Mouse (Mus musculus) 416B (cell line): ENCODE measurements around the gene Ugt1a5.

Experiments used
- DNase-seq: peaks from one replicate; pipeline ENCODE4 v3.0.0; 2011; ENCODE audit warnings: low read depth

Ugt1a5 gene

GRCm38 (mm10) chr1:88240072-88240471 lies 74.3 kb downstream of the Ugt1a5 start:
- DNase-seq = no peak

DNA sequence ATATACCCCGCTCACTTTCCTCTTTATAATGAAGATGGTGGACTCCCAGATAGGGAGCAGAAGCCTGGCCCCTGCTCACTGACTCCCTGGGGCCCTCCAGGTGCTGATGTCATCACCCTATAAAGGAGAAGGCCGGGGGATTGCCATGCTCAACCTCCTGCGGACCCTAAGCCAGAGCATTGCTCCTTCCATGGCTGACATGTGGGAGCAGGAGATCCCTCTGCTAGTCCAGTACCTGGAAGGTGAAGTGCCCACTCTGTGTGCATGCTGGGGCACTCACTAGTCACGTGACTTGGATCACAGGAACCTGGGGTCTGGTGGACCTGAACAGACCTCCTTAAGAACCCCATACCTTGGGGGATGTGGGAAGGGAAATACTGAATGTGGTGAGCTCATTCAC lies 74.8 kb downstream of the Ugt1a5 start:
- no peak for DNase-seq

- no peak for DNase-seq
Observed at GRCm38 (mm10) chr1:88243861-88244260, 78.0 kb downstream of the Ugt1a5 start.

GRCm38 (mm10) chr1:88245881-88246280 lies 80.1 kb downstream of the Ugt1a5 start:
- no peak for DNase-seq

GRCm38 (mm10) chr1:88246386-88246785 lies 80.6 kb downstream of the Ugt1a5 start:
- no peak for DNase-seq

DNA sequence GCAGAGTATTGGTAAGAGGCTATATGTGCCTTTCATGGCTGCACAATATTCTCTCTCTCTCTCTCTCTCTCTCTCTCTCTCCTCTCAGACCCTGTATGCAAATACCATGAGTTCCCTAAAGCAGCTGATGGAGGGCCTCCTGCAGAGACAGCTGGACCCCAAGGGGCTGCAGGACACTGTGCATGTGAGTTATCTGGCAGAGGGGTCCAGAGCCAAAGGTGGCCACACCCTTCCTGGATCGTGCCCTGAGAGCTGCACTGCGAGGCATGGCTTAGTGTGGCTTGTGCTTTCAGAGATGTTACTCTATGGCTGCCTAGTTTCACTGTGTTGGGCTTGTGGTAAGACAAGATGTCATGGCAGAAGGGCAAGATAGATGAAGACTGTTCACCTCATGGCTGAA lies 81.8 kb downstream of the Ugt1a5 start:
- DNase-seq = no peak

DNA sequence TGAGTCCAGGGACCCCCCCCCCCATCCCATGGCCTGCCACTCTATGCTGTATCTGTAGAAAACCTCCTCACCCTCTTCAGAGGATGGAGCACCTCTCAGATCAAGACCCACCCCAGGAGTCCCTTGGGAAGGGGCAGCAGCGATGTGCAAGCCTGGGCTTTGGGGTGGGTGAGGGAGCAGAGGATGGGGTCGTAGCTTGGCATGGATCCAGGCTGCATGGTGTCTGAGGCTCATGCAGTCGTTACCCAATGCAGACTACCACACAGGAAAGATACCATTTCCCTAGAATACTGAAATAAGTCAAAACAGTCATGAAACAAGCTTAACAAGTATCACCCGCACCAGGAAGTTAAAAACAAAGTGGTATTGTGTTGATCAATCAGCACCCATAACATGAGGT lies 82.8 kb downstream of the Ugt1a5 start:
- DNase-seq = peak; percentile 52

GRCm38 (mm10) chr1:88249596-88249995 lies 83.8 kb downstream of the Ugt1a5 start:
- no peak for DNase-seq

GRCm38 (mm10) chr1:88250023-88250422 lies 84.2 kb downstream of the Ugt1a5 start:
- no peak for DNase-seq

GRCm38 (mm10) chr1:88253106-88253505 lies 87.3 kb downstream of the Ugt1a5 start:
- DNase-seq = no peak

- DNase-seq = no peak
Observed at GRCm38 (mm10) chr1:88253540-88253939, 87.7 kb downstream of the Ugt1a5 start.

DNA sequence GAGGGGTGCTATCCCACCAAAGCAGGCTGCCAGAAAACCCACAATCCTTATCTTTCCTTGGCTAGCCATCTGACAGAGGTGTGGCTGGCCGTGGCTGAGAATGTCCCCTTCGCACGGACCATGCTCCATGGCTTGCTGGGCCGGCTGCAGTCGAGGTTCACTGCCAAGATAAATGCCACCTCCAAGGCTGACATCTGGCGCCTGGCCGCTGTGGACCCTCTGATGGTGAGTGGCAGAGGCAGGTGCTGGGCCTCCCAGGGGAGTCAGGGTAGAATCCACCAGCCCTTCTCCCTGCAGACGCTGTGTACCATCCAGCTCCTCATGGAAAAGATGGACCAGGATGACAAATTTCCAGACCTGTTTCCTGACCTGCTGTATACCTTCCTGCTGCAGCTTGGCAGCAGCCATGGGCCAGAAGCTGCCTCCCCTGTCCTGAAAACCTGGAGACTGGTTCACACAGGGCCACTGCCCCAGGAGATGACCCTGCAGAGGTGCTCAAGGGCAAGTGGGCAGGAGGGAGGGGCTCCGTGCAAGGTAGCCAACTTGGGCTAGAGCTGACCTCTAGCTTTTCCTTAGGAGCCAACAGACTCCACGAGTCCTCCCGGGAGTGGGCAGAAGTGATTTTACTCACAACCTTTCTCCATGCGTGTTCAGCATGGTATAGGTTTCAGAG lies 89.1 kb downstream of the Ugt1a5 start:
- no peak for DNase-seq

GRCm38 (mm10) chr1:88255466-88255857 lies 89.7 kb downstream of the Ugt1a5 start:
- DNase-seq = no peak

DNA sequence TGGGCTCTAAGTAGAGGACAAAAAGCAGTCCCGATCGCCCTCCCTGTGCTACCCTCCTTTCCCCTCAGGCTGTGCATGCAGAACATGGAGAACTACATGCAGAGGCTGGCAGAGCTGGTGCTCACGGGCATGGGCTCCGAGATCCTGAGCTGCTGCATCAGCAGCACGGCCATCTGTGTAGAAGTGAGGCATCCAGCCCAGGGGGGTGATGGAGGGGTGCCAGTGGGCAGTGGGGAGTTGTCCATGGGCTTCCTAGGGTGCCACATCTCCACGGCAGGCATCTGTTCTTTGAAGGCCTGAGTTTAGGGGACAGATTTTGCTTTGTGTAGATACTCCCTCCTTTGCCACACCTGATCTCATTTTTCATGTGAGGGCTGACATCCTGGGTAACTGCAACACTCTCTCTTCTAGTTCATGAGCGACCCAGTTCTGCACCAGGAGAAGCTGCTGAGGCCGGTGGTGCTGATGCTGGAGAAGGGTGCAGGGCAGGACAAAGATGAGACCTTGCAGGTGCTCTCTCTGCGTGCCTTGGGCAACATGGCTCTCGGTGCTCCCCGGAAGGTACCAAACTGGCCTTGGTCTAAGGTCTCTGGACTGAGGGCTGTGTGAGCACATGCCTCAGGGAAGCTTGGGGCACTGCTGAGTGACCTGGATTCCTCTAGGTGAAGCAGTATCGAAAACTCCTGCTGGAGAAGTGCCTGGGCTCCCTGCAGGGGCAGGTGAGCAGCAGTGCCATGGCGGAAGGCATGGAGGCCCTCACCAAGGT lies 90.4 kb downstream of the Ugt1a5 start:
- DNase-seq = no peak

DNA sequence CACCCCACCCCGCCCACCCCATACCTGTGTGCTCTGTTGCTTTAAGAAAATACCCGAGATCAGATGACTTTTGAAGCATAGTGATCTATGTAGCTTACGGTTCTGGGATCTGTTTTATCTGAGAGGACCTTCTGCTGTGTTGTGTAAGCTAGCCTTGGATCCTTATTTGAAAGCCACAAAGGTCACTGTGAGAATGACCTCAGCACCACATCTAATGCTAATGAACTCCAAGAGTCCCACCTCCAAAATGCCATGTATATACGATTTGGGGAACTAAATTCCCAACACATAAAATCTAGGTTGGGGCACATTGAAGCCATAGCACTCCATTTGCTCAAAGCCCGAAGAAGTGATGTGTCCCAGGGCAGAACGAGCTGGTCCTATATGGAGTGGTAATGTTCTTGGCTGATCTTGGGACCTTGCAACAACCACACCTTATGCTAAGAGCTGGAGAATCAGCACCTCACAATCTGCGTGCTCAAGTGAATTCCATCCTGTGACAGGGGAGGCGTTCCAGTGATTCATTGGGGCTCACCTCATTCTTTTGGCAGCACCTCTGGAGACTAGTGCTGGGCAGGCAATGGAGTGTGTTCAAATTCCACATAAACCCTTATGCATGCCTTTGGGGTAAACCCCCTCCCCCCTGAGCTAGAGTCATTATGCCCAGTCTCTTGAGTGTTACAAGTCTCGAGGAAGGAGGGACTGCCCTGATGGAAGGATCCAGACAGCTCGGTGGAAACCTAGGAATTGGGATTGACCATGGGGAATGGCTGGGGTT lies 91.3 kb downstream of the Ugt1a5 start:
- peak; percentile 67 for DNase-seq

- DNase-seq = no peak
Observed at GRCm38 (mm10) chr1:88257681-88258080, 91.9 kb downstream of the Ugt1a5 start.

GRCm38 (mm10) chr1:88258361-88258760 lies 92.5 kb downstream of the Ugt1a5 start:
- no peak for DNase-seq

- peak; percentile 54 for DNase-seq
Observed at GRCm38 (mm10) chr1:88258881-88259642, 93.2 kb downstream of the Ugt1a5 start.

GRCm38 (mm10) chr1:88259643-88260024 lies 93.8 kb downstream of the Ugt1a5 start:
- DNase-seq = no peak

- DNase-seq = no peak
Observed at GRCm38 (mm10) chr1:88260114-88260513, 94.3 kb downstream of the Ugt1a5 start.

- DNase-seq = peak; percentile 60
Observed at GRCm38 (mm10) chr1:88260604-88261377, 95.0 kb downstream of the Ugt1a5 start.
